Mouse (Mus musculus) adrenal gland, postnatal 0 days (tissue): ENCODE results near the gene Irs3. TPM values are rescaled to one million over a fixed set of nuclear protein-coding genes. Genes with fewer than 3 reads are reported as not detected.

ENCODE experiments used
- polyA plus RNA-seq: library from polyadenylated mRNA; unstranded; fragments of >200 nt; fragmentation: Nextera tagmentation; extraction: Ambion mirVana; gene quantifications from 2 replicates; pipeline ENCODE4 v1.2.1, GENCODE M21; 2015

Gene Irs3
- polyA plus RNA-seq, result 0.38 and 0.50 TPM in 2 replicates

DNA sequence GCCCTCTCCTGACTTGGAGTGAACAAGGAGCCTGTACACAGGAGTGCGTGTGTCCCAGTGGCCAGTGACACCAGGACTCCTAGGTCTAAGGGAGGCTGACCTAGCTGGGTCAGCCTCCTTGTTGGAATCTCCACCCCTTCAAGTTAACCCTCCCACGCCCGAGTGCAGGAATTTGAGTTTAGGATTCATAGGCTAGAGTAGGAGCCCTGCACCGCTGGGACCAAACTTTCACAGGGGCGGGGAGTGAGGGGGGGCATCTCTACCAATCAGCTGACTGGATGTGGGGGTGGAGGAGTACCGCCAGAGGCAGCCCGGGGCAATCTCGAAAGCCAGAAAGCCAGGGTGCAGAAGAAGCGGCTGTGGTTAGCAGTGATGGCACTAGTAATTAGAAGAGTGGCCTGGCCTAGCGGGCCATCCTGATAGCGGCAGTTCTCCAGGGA is at the start of gene Irs3:
Gene Irs3, minus strand, starts transcription at position 63 of the 440 bp plus-strand sequence.

DNA sequence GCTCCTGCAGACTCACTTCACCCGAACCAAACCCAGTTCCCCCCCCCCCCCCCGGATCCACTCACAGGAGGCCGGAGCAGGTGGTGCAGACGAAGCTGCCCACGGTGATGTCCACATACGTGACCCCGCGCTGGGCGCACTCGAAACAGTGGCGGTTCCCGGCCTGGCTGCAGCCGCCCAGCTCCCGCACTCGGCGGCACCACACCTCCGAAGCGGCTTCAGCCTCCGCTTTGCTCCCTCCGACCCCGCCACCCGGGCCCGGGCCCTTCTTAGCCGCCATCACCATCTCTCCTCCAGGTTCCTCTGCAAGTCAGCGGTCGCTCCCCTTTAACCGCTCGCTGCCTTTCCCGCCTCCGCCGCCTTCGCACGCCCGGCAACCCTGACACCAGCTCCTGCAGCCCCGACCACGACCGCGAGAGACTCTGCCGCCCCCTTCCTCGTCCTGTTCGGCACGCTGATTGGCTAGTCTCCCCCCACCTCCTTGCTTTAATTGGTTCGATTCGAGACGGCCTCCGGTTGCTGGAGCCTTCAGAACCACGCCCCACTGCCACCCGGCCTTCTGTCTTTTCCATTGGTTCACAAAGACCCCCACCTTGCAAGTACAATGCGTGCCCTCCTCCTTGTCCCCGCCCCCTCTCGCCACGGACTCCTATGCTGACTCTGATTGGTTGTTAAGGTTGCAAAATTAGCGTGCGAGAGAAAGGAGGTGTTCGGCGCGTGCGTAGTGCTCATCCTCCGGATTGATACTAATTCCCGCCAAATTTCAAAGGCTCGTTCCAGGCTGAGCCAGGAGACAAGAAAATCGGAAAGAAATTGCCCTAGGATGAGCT is 39.0 kb upstream of the Irs3 start, which contains the start of gene Agfg2:
Gene Agfg2, minus strand, starts transcription at position 433 of the 830 bp plus-strand sequence.

DNA sequence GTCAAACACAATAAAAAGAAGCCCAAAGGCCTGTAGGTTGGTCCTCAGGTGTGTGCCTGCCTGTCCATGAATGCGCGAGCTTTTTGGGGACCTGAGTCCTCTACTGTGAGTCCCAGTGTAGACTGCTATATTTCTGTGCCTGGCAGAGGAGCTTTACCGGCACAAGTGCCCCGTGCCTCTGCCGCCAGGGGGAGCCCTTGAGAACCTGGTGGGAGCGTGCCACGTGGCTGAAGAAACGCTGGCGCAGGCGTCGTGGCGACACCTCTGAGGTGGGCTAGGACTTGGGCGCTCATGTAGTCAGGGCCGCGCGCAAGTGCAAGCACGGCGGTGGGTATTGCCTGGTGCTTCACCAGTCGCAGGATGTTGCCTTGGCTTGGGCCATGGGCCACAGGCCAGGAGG is 4.5 kb downstream of the Irs3 start, which contains the start of gene Sap25:
Gene Sap25, plus strand, starts transcription at position 281 of the 400 bp plus-strand sequence.

GRCm38 (mm10) chr5:137628498-137629305 is 16.8 kb downstream of the Irs3 start, which contains the start of the genes Fbxo24, Lrch4 and Gm20605:
Fbxo24 (minus strand) TSS chr5:137629002.
Lrch4 (plus strand) TSS chr5:137629121.
Gm20605 (plus strand) TSS chr5:137629175.

DNA sequence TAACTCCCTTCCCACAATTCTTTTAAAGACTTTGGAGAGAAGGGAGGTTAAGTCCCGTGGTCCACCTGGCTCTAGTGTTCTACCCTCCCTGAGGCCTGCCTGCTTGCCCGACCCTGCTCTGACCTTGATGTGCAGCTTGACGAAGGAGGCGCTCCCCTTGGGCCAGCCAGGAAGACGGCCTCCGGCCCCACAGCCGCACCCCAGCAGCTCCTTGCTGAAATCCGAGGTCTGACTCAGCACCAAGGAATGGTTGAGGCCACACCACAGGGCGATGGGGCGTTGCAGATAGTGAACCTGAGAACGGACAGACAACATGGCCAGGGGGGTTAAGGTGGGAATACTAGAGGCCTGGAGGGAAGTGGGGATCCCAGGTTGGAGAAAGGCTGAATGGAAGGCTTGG is 32.0 kb downstream of the Irs3 start, which contains the start of gene Pcolce:
Gene Pcolce, minus strand, starts transcription at position 235 of the 400 bp plus-strand sequence.

GRCm38 (mm10) chr5:137600619-137601364 is 44.7 kb downstream of the Irs3 start, which contains the start of gene Mospd3:
Mospd3 (minus strand) TSS chr5:137601058.

Other genes starting within 250 kb of the Irs3 start
- gene Zan, start 168.7 kb downstream of the Irs3 start, polyA plus RNA-seq, result 0.07 and 0.11 TPM in 2 replicates
- gene Pop7, start 143.2 kb downstream of the Irs3 start, polyA plus RNA-seq, result 37.0 and 47.6 TPM in 2 replicates
- gene Gigyf1, start 127.2 kb downstream of the Irs3 start, polyA plus RNA-seq, result 7.4 and 11.0 TPM in 2 replicates
- gene Epo, start 112.5 kb downstream of the Irs3 start, polyA plus RNA-seq, result not detected in 2 replicates
- gene Gnb2, start 112.2 kb downstream of the Irs3 start, polyA plus RNA-seq, result 376 and 471 TPM in 2 replicates
- gene Actl6b, start 92.2 kb downstream of the Irs3 start, polyA plus RNA-seq, result 12.9 and 24.4 TPM in 2 replicates
- 5.8 and 6.5 TPM in 2 replicates for gene Tfr2, start 75.9 kb downstream of the Irs3 start, polyA plus RNA-seq
- 47.4 and 59.0 TPM in 2 replicates for gene Mospd3, start 44.7 kb downstream of the Irs3 start, polyA plus RNA-seq
- gene Pcolce, start 31.9 kb downstream of the Irs3 start, polyA plus RNA-seq, result 331 and 534 TPM in 2 replicates
- gene Fbxo24, start 16.7 kb downstream of the Irs3 start, polyA plus RNA-seq, result 0.40 and 0.71 TPM in 2 replicates
- gene Lrch4, start 16.6 kb downstream of the Irs3 start, polyA plus RNA-seq, result 27.2 and 31.5 TPM in 2 replicates
- 3.2 and 3.4 TPM in 2 replicates for gene Gm20605, start 16.5 kb downstream of the Irs3 start, polyA plus RNA-seq
- 2.9 and 5.4 TPM in 2 replicates for gene Sap25, start 4.4 kb downstream of the Irs3 start, polyA plus RNA-seq
- 14.8 and 23.8 TPM in 2 replicates for gene Agfg2, start 39.0 kb upstream of the Irs3 start, polyA plus RNA-seq
- gene Nyap1, start 95.9 kb upstream of the Irs3 start, polyA plus RNA-seq, result 3.8 and 6.3 TPM in 2 replicates
- gene Tsc22d4, start 100.0 kb upstream of the Irs3 start, polyA plus RNA-seq, result 93.4 and 119 TPM in 2 replicates
- 46.4 and 54.3 TPM in 2 replicates for gene Ppp1r35, start 133.1 kb upstream of the Irs3 start, polyA plus RNA-seq
- 14.9 and 16.9 TPM in 2 replicates for gene Mepce, start 141.9 kb upstream of the Irs3 start, polyA plus RNA-seq
- 6.2 and 7.8 TPM in 2 replicates for gene Zcwpw1, start 142.1 kb upstream of the Irs3 start, polyA plus RNA-seq
- gene Pilra, start 190.6 kb upstream of the Irs3 start, polyA plus RNA-seq, result 2.0 and 2.2 TPM in 2 replicates
- 2.3 and 3.0 TPM in 2 replicates for gene Pilrb1, start 212.4 kb upstream of the Irs3 start, polyA plus RNA-seq
- gene Pilrb2, start 226.1 kb upstream of the Irs3 start, polyA plus RNA-seq, result 1.9 and 2.5 TPM in 2 replicates